Mouse (Mus musculus) liver, postnatal 0 days (tissue): ENCODE data around the gene Krt31. TPM values are rescaled to one million over a fixed set of nuclear protein-coding genes. Genes with fewer than 3 reads are reported as not detected.
A peak's percentile ranks its signal among the peaks of the same experiment; 100 is the strongest.

Source experiments
- ATAC-seq: fragments of 200-750 bp; cut with Nextera tagmentation; 2 replicates; pipeline ENCODE4 v1.8.0; 2017; ENCODE audit warnings: mild to moderate bottlenecking, moderate library complexity
- DNase-seq: peaks from one replicate; pipeline ENCODE4 v3.0.0-alpha.2; 2016
- H3K27ac ChIP-seq: fragments of 300-500 bp; sonication (generic); 2 replicates; pipeline ENCODE4 v1.5.1; 2014; ENCODE audit warnings: antibody characterized with exemption, moderate library complexity, mild to moderate bottlenecking, low read depth
- H3K27me3 ChIP-seq: fragments of 300-500 bp; sonication (generic); 2 replicates; pipeline ENCODE4 v1.6.1; 2014; ENCODE audit warnings: low read length, control low read depth, mixed read lengths; ENCODE audit not compliant: insufficient read depth
- H3K36me3 ChIP-seq: fragments of 300-500 bp; sonication (generic); replicated peaks from 2 replicates; pipeline ENCODE4 v1.6.1; 2014; ENCODE audit warnings: mild to moderate bottlenecking, control low read depth, low read length, moderate library complexity, mixed read lengths; ENCODE audit not compliant: insufficient read depth
- H3K4me1 ChIP-seq: fragments of 300-500 bp; sonication (generic); 2 replicates; pipeline ENCODE4 v1.6.1; 2014; ENCODE audit warnings: antibody characterized with exemption, mild to moderate bottlenecking, control low read depth; ENCODE audit not compliant: insufficient read depth
- H3K4me2 ChIP-seq: fragments of 300-500 bp; sonication (generic); 2 replicates; pipeline ENCODE4 v1.6.1; 2014; ENCODE audit warnings: low read depth, mild to moderate bottlenecking, low read length, moderate library complexity, mixed read lengths
- H3K4me3 ChIP-seq: fragments of 300-500 bp; sonication (generic); 2 replicates; pipeline ENCODE4 v1.5.1; 2014; ENCODE audit warnings: low read depth, low read length
- H3K9ac ChIP-seq: fragments of 300-500 bp; sonication (generic); replicated peaks from 2 replicates; pipeline ENCODE4 v1.6.1; 2014; ENCODE audit warnings: mild to moderate bottlenecking, moderate library complexity
- H3K9me3 ChIP-seq: fragments of 300-500 bp; sonication (generic); 2 replicates; pipeline ENCODE4 v1.6.1; 2016; ENCODE audit warnings: mild to moderate bottlenecking, control low read depth, low read length, mixed read lengths
- CTCF ChIP-seq: sonication (generic); IDR thresholded peaks from 2 replicates; pipeline ENCODE4 v1.5.1; 2016; ENCODE audit warnings: antibody characterized with exemption, low read depth
- EP300 ChIP-seq: IDR thresholded peaks from 2 replicates; pipeline ENCODE4 v1.6.1; 2016; ENCODE audit warnings: antibody characterized with exemption, low read depth, mild to moderate bottlenecking
- WGBS: fragments of 180-500 bp; shearing (Covaris S2); extraction: QIAGEN DNeasy Blood & Tissue Kit; methylation state at CpG from one replicate; pipeline ENCODE4 v1.1.7; 2014; ENCODE audit not compliant: insufficient replicate concordance; 5-methylcytosine and 5-hydroxymethylcytosine counted together
- polyA plus RNA-seq: library from polyadenylated mRNA; unstranded; fragments of >200 nt; fragmentation: Nextera tagmentation; extraction: Ambion mirVana; gene quantifications from 2 replicates; pipeline ENCODE4 v1.2.1, GENCODE M21; 2015

Gene Krt31
- polyA plus RNA-seq, 1 experiment from 2014 or later = not detected

DNA sequence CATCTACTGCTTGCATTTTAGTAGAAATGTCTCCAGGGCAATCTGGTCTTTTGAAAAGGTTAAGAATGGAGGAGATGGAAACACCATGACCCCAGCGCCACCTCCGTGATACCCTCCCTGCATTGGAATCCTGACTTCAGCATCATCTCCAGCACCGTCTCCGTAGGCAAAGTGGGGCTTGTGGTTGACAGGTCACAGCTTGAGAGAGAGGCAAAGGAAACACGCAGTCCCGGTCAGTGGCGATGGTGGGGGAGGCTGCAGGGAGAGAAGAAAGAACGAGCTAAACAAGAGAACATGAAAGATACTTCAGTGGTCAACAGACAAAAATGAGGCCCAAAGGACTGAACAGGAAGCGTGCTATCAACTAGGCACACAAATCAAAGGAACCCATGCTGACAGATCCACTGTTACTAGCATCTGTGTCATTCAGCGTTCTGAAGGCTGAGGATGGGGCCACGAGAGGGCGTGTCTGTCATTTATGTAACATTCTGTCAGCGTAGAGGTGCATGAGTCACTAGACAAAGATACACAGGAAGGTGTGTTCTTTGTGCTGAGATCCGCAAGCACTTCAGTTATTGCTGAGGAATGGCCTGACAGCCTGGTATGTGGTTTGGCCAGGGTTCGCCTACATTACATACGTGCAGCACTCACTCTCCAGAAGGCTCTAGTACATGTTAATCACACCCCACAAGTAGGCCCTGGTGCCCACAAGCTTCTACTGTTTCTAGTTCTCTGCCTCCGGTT is 17.1 kb upstream of the Krt31 start:
- no peak for ATAC-seq
- H3K4me1 ChIP-seq = no peaks in the 10 kb centered on the region
- H3K4me3 ChIP-seq = no peak overlapping the region
- DNase-seq = no peak
- H3K9me3 ChIP-seq = no peaks in the 10 kb centered on the region
- H3K36me3 ChIP-seq = no peaks in the 10 kb centered on the region
- no peak overlapping the region for H3K27ac ChIP-seq
- no peak overlapping the region for H3K9ac ChIP-seq
- WGBS = 71% methylated on average over 17 of the region's 17 CpGs
- no peaks in the 10 kb centered on the region for H3K27me3 ChIP-seq
- no peak overlapping the region for H3K4me2 ChIP-seq
- TF ChIP-seq CTCF (no peak), EP300 (no peak)

- WGBS = 68% methylated on average over 12 of the region's 12 CpGs
- H3K4me1 ChIP-seq = no peaks in the 10 kb centered on the region
These were observed 16.1 kb upstream of the Krt31 start for GRCm38 (mm10) chr11:100066236-100067010.

DNA sequence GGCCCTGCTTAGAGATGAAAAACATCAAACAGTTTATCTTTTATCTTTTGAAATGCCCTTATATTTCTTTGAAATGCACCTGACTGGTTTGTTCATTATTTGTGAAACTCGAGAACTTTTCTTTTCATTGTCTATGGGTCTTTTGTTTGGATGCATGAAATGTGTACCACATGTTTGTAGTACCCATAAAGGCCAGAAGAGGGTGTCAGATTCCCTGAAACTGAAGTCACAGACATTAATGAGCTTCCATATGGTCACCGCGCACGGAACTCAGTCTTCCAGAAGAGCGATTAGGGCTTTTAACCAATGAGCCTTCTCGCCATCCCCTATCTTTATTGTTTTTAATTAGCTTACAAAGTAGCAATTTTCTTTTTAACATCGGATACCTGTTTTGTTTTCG is 8.5 kb upstream of the Krt31 start:
- DNase-seq (no peak), ATAC-seq (no peak)
- H3K27me3 ChIP-seq = no peaks in the 10 kb centered on the region
- no peaks in the 10 kb centered on the region for H3K4me1 ChIP-seq
- WGBS = 71% methylated on average over 8 of the region's 8 CpGs
- H3K4me2 ChIP-seq = no peak overlapping the region
- H3K36me3 ChIP-seq = no peaks in the 10 kb centered on the region
- no peak overlapping the region for H3K9ac ChIP-seq
- TF ChIP-seq EP300 (no peak), CTCF (0 out of 2 replicates have a peak, but pooled peaks have one; percentile 8)
- H3K9me3 ChIP-seq = no peaks in the 10 kb centered on the region
- no peak overlapping the region for H3K27ac ChIP-seq
- H3K4me3 ChIP-seq = no peak overlapping the region

More at GRCm38 (mm10) chr11:100066236-100067010, 16.1 kb upstream of the Krt31 start:
- Histone ChIP-seq H3K9ac (no peak overlapping the region), H3K36me3 (no peaks in the 10 kb centered on the region), H3K4me2 (no peak overlapping the region), H3K9me3 (no peaks in the 10 kb centered on the region), H3K4me3 (no peak overlapping the region), H3K27me3 (no peaks in the 10 kb centered on the region), H3K27ac (no peak overlapping the region)
- ATAC-seq (no peak), DNase-seq (no peak)
- TF ChIP-seq EP300 (no peak), CTCF (no peak)

- H3K4me3 ChIP-seq = no peak overlapping the region
- no peak overlapping the region for H3K4me2 ChIP-seq
- no peak for ATAC-seq
- H3K36me3 ChIP-seq = no peaks in the 10 kb centered on the region
- no peaks in the 10 kb centered on the region for H3K9me3 ChIP-seq
- WGBS = 48% methylated on average over 9 of the region's 9 CpGs
- no peak overlapping the region for H3K27ac ChIP-seq
- TF ChIP-seq EP300 = no peak
- no peak overlapping the region for H3K9ac ChIP-seq
- no peaks in the 10 kb centered on the region for H3K4me1 ChIP-seq
- DNase-seq = no peak
- H3K27me3 ChIP-seq = no peaks in the 10 kb centered on the region
These were observed 5.6 kb upstream of the Krt31 start for GRCm38 (mm10) chr11:100055686-100056655.

GRCm38 (mm10) chr11:100047193-100047592 is 3.2 kb downstream of the Krt31 start:
- DNase-seq = no peak
- ATAC-seq = no peak
- TF ChIP-seq EP300 (no peak), CTCF (no peak)

More at GRCm38 (mm10) chr11:100047193-100047592, 3.2 kb downstream of the Krt31 start:
- H3K9me3 ChIP-seq = no peaks in the 10 kb centered on the region
- no peaks in the 10 kb centered on the region for H3K4me1 ChIP-seq
- 71% methylated on average over 2 of the region's 2 CpGs for WGBS
- H3K27ac ChIP-seq = no peak overlapping the region
- H3K9ac ChIP-seq = no peak overlapping the region
- H3K36me3 ChIP-seq = no peaks in the 10 kb centered on the region
- H3K4me2 ChIP-seq = no peak overlapping the region
- H3K4me3 ChIP-seq = no peak overlapping the region
- no peaks in the 10 kb centered on the region for H3K27me3 ChIP-seq
